Mouse (Mus musculus) induced T-regulatory cell, adult 2 months (primary cell): Measurements from ENCODE around the gene Exoc8.
A peak's percentile ranks its signal among the peaks of the same experiment; 100 is the strongest.

Source experiments
- DNase-seq: peaks from one replicate; pipeline ENCODE4 v3.0.0-alpha.2; 2012; ENCODE audit warnings: low read depth

Exoc8 gene

DNA sequence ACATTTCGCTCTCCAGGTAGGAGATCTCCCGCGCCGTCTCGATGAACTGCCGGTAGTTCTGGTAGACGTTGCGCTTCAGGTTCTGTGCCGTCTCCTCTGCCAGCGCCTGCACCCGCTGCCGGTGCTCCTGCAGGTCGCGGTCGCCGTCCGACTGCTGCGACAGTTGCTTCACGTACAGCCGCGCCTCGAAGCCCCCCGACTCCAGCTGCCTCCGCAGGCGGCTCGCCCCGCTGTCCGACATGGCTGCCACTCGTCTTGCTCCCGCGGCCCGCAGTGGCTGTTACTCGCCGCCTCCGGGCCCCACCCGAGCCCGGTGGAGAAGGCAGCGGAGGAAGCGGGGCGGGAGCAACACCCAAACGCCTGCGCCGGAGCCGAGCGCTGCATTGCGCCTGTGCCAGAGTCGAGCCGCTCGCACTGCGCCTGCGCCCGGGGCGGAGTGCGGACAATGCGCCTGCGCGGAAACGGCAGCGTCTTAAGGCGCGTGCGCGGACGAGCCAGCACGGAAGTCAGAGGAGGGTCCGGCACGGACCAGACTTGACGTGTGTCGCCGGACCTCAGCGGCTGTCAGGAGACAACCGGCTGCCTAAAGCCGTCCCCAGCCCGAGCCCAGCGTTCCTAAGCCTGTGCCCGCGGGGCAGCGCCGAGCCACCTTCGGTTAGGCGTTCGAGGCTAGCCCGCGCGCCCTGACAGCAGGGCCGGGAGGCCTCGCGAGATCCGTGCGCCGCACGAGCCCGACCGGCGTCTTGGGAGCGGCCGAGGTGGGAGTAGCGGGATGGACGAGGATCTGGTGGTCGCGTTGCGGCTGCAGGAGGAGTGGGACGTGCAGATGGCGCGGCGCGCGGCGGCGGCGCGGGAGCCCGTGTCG lies at the start of gene Exoc8, which contains the start of gene Sprtn:
Gene Exoc8 (minus strand): TSS at position 320 of the 865 bp plus-strand sequence.
Gene Sprtn (plus strand): TSS at position 501 of the 865 bp plus-strand sequence.
- DNase-seq = peak; percentile 98

- DNase-seq = no peak
Observed at GRCm38 (mm10) chr8:124944406-124944805, 46.9 kb upstream of the Exoc8 start.

DNA sequence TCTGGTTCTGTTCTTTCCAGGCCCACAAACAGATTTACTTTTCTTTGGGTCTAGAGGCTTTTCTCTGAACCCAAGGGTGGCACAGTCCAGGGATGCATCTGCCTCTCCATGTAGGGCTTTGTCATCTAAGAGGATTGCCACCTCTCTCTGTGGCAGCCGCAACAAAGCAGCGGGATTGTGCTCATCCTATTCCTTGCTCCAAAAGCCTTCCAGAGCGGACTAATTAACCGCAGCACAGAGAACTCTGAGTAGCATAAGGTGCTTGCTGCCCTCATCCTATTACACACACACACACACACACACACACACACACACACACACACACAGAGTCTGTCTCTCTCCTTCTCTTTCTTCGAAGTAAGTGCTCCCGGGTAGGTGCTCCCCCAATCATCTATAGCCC lies 46.3 kb upstream of the Exoc8 start:
- no peak for DNase-seq

- no peak for DNase-seq
Observed at GRCm38 (mm10) chr8:124937293-124937692, 39.8 kb upstream of the Exoc8 start.

- no peak for DNase-seq
Observed at GRCm38 (mm10) chr8:124936699-124937098, 39.2 kb upstream of the Exoc8 start.

DNA sequence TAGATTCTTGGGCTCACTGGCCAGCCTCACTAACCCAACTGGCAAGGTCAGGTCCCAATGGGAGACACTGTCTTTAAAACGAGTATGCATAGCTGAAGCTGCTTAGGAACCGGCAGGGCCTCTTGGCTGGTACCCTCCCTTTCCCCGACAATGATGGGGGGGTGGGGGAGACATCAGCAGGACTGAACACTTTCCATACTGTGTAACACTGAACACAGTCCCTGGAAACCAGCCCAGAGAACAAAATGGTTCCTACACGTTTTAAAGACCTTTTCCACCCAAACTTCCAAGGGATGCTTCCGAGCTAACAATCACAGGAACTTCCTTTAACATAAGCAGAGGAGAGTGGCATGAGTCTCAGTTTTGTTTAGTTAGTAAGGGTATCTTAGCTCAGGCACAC lies 37.6 kb upstream of the Exoc8 start:
- no peak for DNase-seq

GRCm38 (mm10) chr8:124932435-124932834 lies 34.9 kb upstream of the Exoc8 start:
- no peak for DNase-seq

GRCm38 (mm10) chr8:124930649-124931048 lies 33.1 kb upstream of the Exoc8 start:
- DNase-seq = peak; percentile 24

- no peak for DNase-seq
Observed at GRCm38 (mm10) chr8:124930086-124930485, 32.6 kb upstream of the Exoc8 start.

DNA sequence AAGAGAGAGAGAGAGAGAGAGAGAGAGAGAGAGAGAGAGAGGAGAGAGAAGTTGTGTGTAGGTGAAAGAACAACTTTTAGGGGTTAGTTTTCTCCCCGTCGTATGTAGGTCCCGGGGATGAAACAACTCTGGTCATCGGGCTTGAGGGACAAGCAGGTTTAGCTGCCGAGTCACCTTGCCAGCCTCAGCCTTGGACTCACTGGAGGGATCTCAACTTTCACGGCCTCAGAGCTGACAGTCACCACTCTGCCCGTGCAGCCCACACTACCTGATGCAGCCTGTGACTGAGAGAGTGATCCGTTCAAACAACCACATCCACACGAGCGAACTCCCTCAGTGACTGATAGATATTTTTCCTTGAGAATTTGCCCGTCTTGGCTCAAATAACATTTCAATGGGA lies 31.5 kb upstream of the Exoc8 start:
- DNase-seq = no peak

GRCm38 (mm10) chr8:124926351-124926771 lies 28.9 kb upstream of the Exoc8 start:
- DNase-seq = no peak

- DNase-seq = no peak
Observed at GRCm38 (mm10) chr8:124925544-124926266, 28.2 kb upstream of the Exoc8 start.

- no peak for DNase-seq
Observed at GRCm38 (mm10) chr8:124923971-124924652, 26.6 kb upstream of the Exoc8 start.

GRCm38 (mm10) chr8:124922490-124923089 lies 25.1 kb upstream of the Exoc8 start:
- no peak for DNase-seq

GRCm38 (mm10) chr8:124921369-124922279 lies 24.1 kb upstream of the Exoc8 start:
- DNase-seq = no peak

GRCm38 (mm10) chr8:124917741-124918484 lies 20.4 kb upstream of the Exoc8 start:
- no peak for DNase-seq

- DNase-seq = no peak
Observed at GRCm38 (mm10) chr8:124914061-124914460, 16.6 kb upstream of the Exoc8 start.

DNA sequence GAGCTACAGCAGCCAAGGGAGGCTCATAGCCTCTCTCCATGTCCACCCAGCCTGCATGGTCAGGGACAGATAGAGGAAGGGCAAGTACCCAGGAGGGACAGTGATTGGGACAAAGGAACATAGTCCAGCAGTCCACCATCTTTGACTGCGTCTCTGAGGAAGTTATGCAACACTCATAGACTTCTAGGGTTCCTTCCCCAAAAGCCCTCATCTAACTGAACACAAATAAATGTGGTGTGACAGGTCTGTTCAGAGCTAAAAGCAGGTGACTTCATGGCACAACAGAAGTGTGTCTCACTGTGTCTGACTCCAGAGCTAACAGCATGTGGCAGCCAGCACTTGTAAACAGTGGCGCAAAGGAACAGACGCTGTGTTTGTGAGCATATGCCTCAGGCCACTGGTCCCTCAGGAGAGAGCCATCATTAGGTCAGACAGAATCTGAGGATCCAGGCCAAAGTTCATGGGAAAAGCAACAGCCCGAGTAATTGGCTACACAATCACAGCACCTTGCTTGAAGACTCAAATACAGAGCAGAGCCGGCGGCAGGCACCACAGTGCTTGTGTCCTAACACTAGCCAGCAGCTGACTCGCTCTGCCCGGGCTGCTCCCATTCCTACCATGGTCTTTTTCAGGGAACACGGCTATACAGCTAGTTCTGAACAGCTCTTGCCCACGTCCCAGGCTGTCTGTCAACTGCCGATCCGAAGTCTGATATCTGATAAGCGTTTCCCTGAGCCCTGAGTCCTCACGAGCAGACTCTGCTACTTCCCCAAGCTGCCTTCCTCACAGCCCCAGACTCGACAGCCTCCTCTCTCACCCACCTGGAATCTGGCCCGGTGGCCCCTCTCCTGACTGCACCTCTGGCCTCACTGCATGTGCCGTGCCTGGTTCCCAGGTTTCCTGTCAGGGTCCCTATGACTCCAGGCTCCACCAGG lies 14.7 kb upstream of the Exoc8 start:
- DNase-seq = no peak

- DNase-seq = no peak
Observed at GRCm38 (mm10) chr8:124910349-124910748, 12.8 kb upstream of the Exoc8 start.
